In the genomic region with DNA sequence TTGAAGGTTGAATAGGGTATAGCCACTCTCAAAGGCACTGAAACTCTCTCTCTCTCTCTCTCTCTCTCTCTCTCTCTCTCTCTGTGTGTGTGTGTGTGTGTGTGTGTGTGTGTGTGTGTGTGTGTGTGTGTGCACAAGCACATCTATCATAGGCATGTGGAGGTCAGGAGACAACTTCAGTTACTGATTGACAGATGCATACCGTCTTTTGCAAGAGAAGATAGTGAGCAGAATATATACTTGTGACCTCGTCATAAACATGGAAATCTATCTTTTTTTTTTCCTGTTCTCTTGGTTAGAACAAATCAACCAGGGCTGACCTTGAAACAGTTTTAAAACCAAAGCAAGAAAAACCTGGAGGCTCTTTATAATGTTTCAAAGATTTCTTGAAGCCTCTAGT, we compare ENCODE assay signal across 20 mouse cellular contexts. TPM values are rescaled to one million over a fixed set of nuclear protein-coding genes. Genes with fewer than 3 reads are reported as not detected.
"Had no signal": no experiment of that assay in that cellular context is flagged by ENCODE, and none has a peak within 500 bp of the region (broad histone marks: within the 10 kb centered on the region; RNA-seq: fewer than 3 reads in every experiment).

No protein-coding gene starts in this region.

- H3K27me3 ChIP-seq: neural tube, embryonic 13.5 days; neural tube, embryonic 15.5 days; stomach, embryonic 15.5 days had no signal

- H3K9ac ChIP-seq: neural tube, embryonic 13.5 days; neural tube, embryonic 15.5 days; stomach, embryonic 15.5 days had no signal

- DNase-seq: retina, postnatal 1 day; right cerebral cortex, adult 18-20 months; right cerebral cortex, postnatal 14 days; right cerebral cortex, postnatal 25 days; right cerebral cortex, postnatal 4 days; spleen, adult 18-20 months; thymus, adult 18-20 months; thymus, adult 2 months; thymus, postnatal 14 days; thymus, postnatal 25 days; thymus, postnatal 36 days; thymus, postnatal 4 days had no signal

- H3K9me3 ChIP-seq: neural tube, embryonic 13.5 days; neural tube, embryonic 15.5 days; stomach, embryonic 15.5 days had no signal

- H3K27ac ChIP-seq: neural tube, embryonic 13.5 days; neural tube, embryonic 15.5 days; stomach, embryonic 15.5 days; stomach, postnatal 0 days had no signal

- H3K36me3 ChIP-seq: neural tube, embryonic 13.5 days; neural tube, embryonic 15.5 days; stomach, embryonic 15.5 days had no signal

- H3K4me2 ChIP-seq: neural tube, embryonic 13.5 days; neural tube, embryonic 15.5 days; stomach, embryonic 15.5 days had no signal

- H3K4me1 ChIP-seq: neural tube, embryonic 13.5 days; neural tube, embryonic 15.5 days; stomach, embryonic 15.5 days had no signal

- H3K4me3 ChIP-seq: neural tube, embryonic 13.5 days; neural tube, embryonic 15.5 days; stomach, embryonic 15.5 days had no signal

RNA-seq across cellular contexts. Expression of a gene that starts 6.3 kb away (rescaled TPM):
- total RNA-seq: neutrophil, adult 5-6 weeks had no signal
- polyA plus RNA-seq: neural tube, embryonic 13.5 days; neural tube, embryonic 14.5 days; neural tube, embryonic 15.5 days had no signal

RNA-seq across cellular contexts. Expression of a gene that starts 39.8 kb away (rescaled TPM):
- total RNA-seq: neutrophil, adult 5-6 weeks had no signal
- polyA plus RNA-seq: neural tube, embryonic 13.5 days; neural tube, embryonic 14.5 days; neural tube, embryonic 15.5 days; stomach, embryonic 14.5 days; urinary bladder, adult 2 months had no signal
